Mouse (Mus musculus): ENCODE data around the gene Gm10272.
"Not testable (repeated sequence)": the region's sequence is repeated elsewhere in the genome, so short reads cannot be mapped to it uniquely, and the experiment has no call there.

Gm10272 gene

DNA sequence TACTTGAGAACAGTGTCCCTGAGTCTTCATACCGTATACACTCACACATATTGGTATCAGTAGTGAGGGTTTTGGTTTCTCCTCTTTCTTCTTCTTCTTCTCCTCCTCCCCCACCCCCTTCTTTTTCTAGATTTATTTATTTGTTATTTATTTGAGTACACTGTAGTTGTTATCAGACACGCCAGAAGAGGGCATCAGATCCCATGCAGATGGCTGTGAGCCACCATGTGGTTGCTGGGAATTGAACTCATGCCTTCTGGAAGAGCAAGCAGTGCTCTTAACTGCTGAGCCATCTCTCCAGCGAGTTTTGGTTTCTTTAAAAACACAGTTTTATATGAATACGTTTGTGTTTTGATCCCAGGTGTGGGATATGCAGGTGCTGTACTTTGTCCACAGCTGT, 21.9 kb downstream of the Gm10272 start:
- DNase-seq (ENCODE audit: low read depth, low spot score), result peak; percentile 28

GRCm38 (mm10) chr10:77729241-77729640, 22.8 kb downstream of the Gm10272 start:
- DNase-seq (ENCODE audit: low read depth, low spot score), result peak; percentile 27

DNA sequence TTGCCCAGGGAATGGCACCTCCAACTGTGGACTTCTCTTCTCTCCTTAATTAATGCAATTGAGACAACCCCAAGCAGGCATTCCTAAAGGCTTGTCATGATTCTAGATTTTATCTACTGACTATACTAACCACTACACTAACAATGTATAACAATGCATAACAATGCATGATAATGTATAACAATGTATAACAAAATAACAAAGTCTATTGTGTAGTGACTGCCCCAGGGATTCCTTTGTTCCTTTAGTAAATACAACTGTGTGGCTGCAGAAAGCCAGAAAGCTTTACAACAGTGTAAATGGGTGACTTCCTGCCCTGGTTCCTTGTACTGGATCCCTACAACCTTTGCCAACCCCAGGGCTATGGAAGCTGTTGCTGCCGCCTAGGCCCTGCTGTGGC, 29.5 kb downstream of the Gm10272 start:
- DNase-seq (ENCODE audit: low read depth, low spot score), result no peak

- DNase-seq (ENCODE audit: low read depth, low spot score), result no peak
Measured at GRCm38 (mm10) chr10:77738929-77739328, 32.5 kb downstream of the Gm10272 start.

DNA sequence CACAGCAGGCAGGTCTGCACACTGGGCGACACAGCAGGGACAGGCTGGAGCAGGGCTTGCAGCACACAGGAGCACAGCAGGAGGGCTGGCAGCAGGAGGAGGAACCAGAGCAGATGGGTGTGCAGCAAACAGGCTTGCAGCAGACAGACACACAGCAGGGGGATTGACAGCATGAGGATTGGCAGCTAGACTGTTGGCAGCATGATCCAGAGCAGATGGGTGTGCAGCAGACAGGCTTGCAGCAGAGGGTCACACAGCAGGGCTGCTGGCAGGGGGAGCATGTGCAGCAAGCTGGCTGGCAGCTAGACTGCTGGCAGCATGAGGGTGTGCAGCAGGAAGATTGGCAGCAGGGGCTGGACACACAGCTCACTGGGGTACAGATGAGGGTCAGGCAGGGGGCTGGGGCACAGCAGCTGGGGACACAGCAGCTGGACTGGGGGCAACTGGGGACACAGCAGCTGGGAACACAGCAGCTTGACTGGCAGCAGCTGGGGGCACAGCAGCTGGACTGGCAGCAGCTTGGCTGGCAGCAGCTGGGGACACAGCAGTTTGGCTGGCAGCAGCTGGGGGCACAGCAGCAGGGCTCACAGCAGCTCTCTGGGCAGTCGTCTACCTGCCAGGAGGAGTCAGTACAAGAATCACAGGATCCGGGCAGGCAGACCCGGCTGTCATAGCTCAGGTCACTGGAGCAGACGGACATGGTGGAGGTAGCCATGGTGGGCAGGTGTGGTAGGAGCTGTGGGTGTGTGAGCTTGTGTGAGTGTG, 35.7 kb downstream of the Gm10272 start, which contains the start of gene Gm18596:
Gene Gm18596, minus strand, starts transcription at position 715 of the 765 bp plus-strand sequence.
- not testable (repeated sequence) for DNase-seq (ENCODE audit: low read depth, low spot score)

GRCm38 (mm10) chr10:77750686-77751085, 44.3 kb downstream of the Gm10272 start:
- DNase-seq (ENCODE audit: low read depth, low spot score), result not testable (repeated sequence)

- not testable (repeated sequence) for DNase-seq (ENCODE audit: low read depth, low spot score)
Measured at GRCm38 (mm10) chr10:77751254-77751653, 44.8 kb downstream of the Gm10272 start, which contains the start of gene Gm9736. Gene Gm9736 (minus strand): TSS chr10:77751354.

DNA sequence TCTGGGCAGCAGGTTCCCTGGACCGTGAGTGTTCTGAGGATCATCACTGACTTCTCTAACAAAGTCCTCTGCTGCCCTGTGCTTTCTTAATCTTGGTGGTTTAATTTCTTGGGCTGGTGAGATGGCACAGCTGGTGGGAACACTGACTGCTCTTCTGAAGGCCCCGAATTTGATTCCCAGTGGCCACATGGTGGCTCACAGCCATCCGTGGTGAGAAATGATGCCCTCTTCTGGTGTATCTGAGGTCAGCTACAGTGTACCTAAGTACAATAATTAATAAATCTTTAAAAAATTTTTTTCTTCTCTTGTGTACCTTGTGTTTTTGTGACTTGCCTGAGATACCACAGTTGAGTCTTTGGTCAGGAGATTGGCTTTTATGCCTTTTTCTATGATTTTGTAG, 45.9 kb downstream of the Gm10272 start:
- not testable (repeated sequence) for DNase-seq (ENCODE audit: low read depth, low spot score)

DNA sequence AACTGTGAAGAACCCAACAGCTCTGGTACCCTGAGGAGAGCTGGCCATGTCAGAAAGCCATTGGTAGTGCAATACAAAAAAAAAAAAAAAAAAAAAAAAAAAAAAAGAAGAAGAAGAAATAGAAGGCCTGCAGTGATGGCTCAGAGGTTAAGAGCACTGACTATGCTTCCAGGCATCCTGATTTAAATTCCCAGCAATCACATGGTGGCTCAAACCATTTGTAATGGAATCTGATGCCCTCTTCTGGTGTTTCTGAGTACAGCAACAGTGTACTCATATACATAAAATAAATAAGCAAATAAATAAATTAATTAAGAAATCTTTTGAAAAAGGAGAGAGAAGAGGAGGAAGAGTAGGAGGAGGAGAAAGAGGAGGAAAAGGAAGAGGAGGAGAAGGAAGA, 47.0 kb downstream of the Gm10272 start:
- peak; percentile 38 for DNase-seq (ENCODE audit: low read depth, low spot score)

All from 3T3-L1 (cell line).